Mouse (Mus musculus) CH12.LX (cell line): ENCODE results near the gene C130050O18Rik. TPM values are rescaled to one million over a fixed set of nuclear protein-coding genes. Genes with fewer than 3 reads are reported as not detected.

ENCODE experiments used
- DNase-seq: peaks from one replicate; pipeline ENCODE4 v3.0.0-alpha.2; 2013; ENCODE audit errors: extremely low read depth
- H3K27ac ChIP-seq: 2 replicates; pipeline ENCODE4 v1.5.1; 2012; ENCODE audit warnings: low read depth, mild to moderate bottlenecking, control low read depth, moderate library complexity; ENCODE audit not compliant: insufficient read depth
- H3K27me3 ChIP-seq: replicated peaks from 2 replicates; pipeline ENCODE3; 2012; ENCODE audit warnings: inconsistent platforms
- H3K36me3 ChIP-seq, 2 experiments: replicated peaks in 1 of 2; 2 replicates each; pipeline versions ENCODE3 to v1.6.1; 2012; ENCODE audit warnings: inconsistent platforms in 1 of 2, low read length in 1 of 2, mild to moderate bottlenecking in 1 of 2, mixed read lengths in 1 of 2, moderate library complexity in 1 of 2; ENCODE audit not compliant: control insufficient read depth in 1 of 2, insufficient read depth in 1 of 2
- H3K4me1 ChIP-seq, 2 experiments: 2 replicates each; pipeline ENCODE4 v1.6.1; 2012; ENCODE audit warnings: inconsistent platforms in 1 of 2, moderate library complexity in 1 of 2; ENCODE audit not compliant: insufficient read depth in 2 of 2, control insufficient read depth in 1 of 2
- H3K4me2 ChIP-seq: 2 replicates; pipeline ENCODE4 v1.6.1; 2012; ENCODE audit warnings: low read depth, mild to moderate bottlenecking, control low read depth; ENCODE audit not compliant: poor library complexity, insufficient read depth, severe bottlenecking
- H3K4me3 ChIP-seq, 3 experiments: fragments of 150-350 bp in 1 of 3; sonication (generic) in 1 of 3; replicated peaks in 1 of 3; 2 replicates each; pipeline versions ENCODE3 to v1.5.1; 2011 to 2012; ENCODE audit warnings: low read depth in 2 of 3, low read length in 2 of 3, mild to moderate bottlenecking in 2 of 3, moderate library complexity in 2 of 3, control low read depth in 1 of 3, improper control_type of control experiment in 1 of 3, inconsistent platforms in 1 of 3, mixed read lengths in 1 of 3; ENCODE audit not compliant: poor library complexity in 1 of 3
- H3K79me2 ChIP-seq: replicated peaks from 2 replicates; pipeline ENCODE4 v1.6.1; 2012; ENCODE audit warnings: mild to moderate bottlenecking, moderate library complexity; ENCODE audit not compliant: control insufficient read depth, poor library complexity, insufficient read depth, severe bottlenecking; ENCODE audit errors: extremely low read depth
- H3K9ac ChIP-seq: 2 replicates; pipeline ENCODE4 v1.6.1; 2012; ENCODE audit warnings: low read depth, mild to moderate bottlenecking, control low read depth, moderate library complexity; ENCODE audit not compliant: insufficient read depth
- H3K9me3 ChIP-seq: replicated peaks from 2 replicates; pipeline ENCODE3; 2012; ENCODE audit warnings: low read length, inconsistent platforms, mixed read lengths
- CHD2 ChIP-seq: IDR thresholded peaks from 2 replicates; pipeline ENCODE4 v1.6.1; 2011; ENCODE audit warnings: low read length, improper control_type of control experiment
- E2F4 ChIP-seq: IDR thresholded peaks from 2 replicates; pipeline ENCODE4 v1.6.1; 2011; ENCODE audit warnings: low read depth, low read length, improper control_type of control experiment; ENCODE audit not compliant: insufficient replicate concordance
- ELF1 ChIP-seq: IDR thresholded peaks from 2 replicates; pipeline ENCODE4 v1.6.1; 2014; ENCODE audit warnings: low read depth, mild to moderate bottlenecking, inconsistent platforms, low read length, improper control_type of control experiment
- EP300 ChIP-seq: IDR thresholded peaks from 2 replicates; pipeline ENCODE4 v1.6.1; 2011; ENCODE audit warnings: low read length, improper control_type of control experiment
- ETS1 ChIP-seq: conservative IDR thresholded peaks from 2 replicates; pipeline ENCODE4 v1.6.1; 2012; ENCODE audit warnings: low read depth, mild to moderate bottlenecking, inconsistent platforms, low read length, improper control_type of control experiment, moderate library complexity
- HCFC1 ChIP-seq: IDR thresholded peaks from 2 replicates; pipeline ENCODE4 v1.6.1; 2012; ENCODE audit warnings: low read depth, mild to moderate bottlenecking, inconsistent platforms, low read length, improper control_type of control experiment
- IRF4 ChIP-seq: IDR thresholded peaks from 2 replicates; pipeline ENCODE4 v1.6.1; 2014; ENCODE audit warnings: low read depth, mild to moderate bottlenecking, inconsistent platforms, low read length, improper control_type of control experiment
- MAFK ChIP-seq: IDR thresholded peaks from 2 replicates; pipeline ENCODE4 v1.6.1; 2011; ENCODE audit warnings: low read length, improper control_type of control experiment; ENCODE audit not compliant: insufficient replicate concordance
- MAZ ChIP-seq: IDR thresholded peaks from 2 replicates; pipeline ENCODE4 v1.6.1; 2012; ENCODE audit warnings: low read depth, mild to moderate bottlenecking, inconsistent platforms, low read length, improper control_type of control experiment, moderate library complexity
- MXI1 ChIP-seq: IDR thresholded peaks from 2 replicates; pipeline ENCODE4 v1.6.1; 2011; ENCODE audit warnings: mild to moderate bottlenecking, low read depth, low read length, improper control_type of control experiment
- PAX5 ChIP-seq: IDR thresholded peaks from 2 replicates; pipeline ENCODE4 v1.6.1; 2012; ENCODE audit warnings: low read length, inconsistent platforms, mixed read lengths
- POLR2AphosphoS2 ChIP-seq: IDR thresholded peaks from 2 replicates; pipeline ENCODE4 v1.6.1; 2011; ENCODE audit warnings: low read depth, low read length, improper control_type of control experiment
- RAD21 ChIP-seq: IDR thresholded peaks from 2 replicates; pipeline ENCODE4 v1.6.1; 2011; ENCODE audit warnings: low read depth, mild to moderate bottlenecking, low read length, improper control_type of control experiment, moderate library complexity
- SIN3A ChIP-seq: IDR thresholded peaks from 2 replicates; pipeline ENCODE4 v1.6.1; 2012; ENCODE audit warnings: low read length, improper control_type of control experiment, inconsistent platforms
- SMC3 ChIP-seq: IDR thresholded peaks from 2 replicates; pipeline ENCODE4 v1.6.1; 2011; ENCODE audit warnings: low read depth, low read length, improper control_type of control experiment
- TBP ChIP-seq: conservative IDR thresholded peaks from 2 replicates; pipeline ENCODE4 v1.6.1; 2011; ENCODE audit warnings: low read depth, low read length, improper control_type of control experiment
- USF1 ChIP-seq: IDR thresholded peaks from 2 replicates; pipeline ENCODE4 v1.6.1; 2014; ENCODE audit warnings: low read depth, mild to moderate bottlenecking, inconsistent platforms, low read length, improper control_type of control experiment
- USF2 ChIP-seq: conservative IDR thresholded peaks from 2 replicates; pipeline ENCODE4 v1.6.1; 2011; ENCODE audit warnings: low read depth, low read length, improper control_type of control experiment
- ZC3H11A ChIP-seq: IDR thresholded peaks from 2 replicates; pipeline ENCODE4 v1.6.1; 2012; ENCODE audit warnings: low read depth, mild to moderate bottlenecking, inconsistent platforms, low read length, improper control_type of control experiment
- ZKSCAN1 ChIP-seq: IDR thresholded peaks from 2 replicates; pipeline ENCODE4 v1.6.1; 2012; ENCODE audit warnings: low read depth, inconsistent platforms, low read length, improper control_type of control experiment, borderline replicate concordance
- ZMIZ1 ChIP-seq: IDR thresholded peaks from 2 replicates; pipeline ENCODE4 v1.6.1; 2012; ENCODE audit warnings: low read depth, mild to moderate bottlenecking, inconsistent platforms, low read length, improper control_type of control experiment
- ZNF384 ChIP-seq: IDR thresholded peaks from 2 replicates; pipeline ENCODE4 v1.6.1; 2012; ENCODE audit warnings: low read depth, low read length, improper control_type of control experiment, inconsistent platforms
- dilution Hi-C: fragments of 300-500 bp; cut with MboI; formaldehyde crosslinking; loops from 2 replicates; pipeline ENCODE4 v1.14.3; 2020; ENCODE audit warnings: low sequenced_read_pairs; ENCODE audit not compliant: extremely low pct_unique_long_range_greater_than_20kb, extremely low pct_ligation_motif_present
- in situ Hi-C: fragments of 300-500 bp; cut with MboI; formaldehyde crosslinking; loops from 3 replicates; pipeline ENCODE4 v1.14.3; 2019; ENCODE audit warnings: low sequenced_read_pairs, low pct_ligation_motif_present, low pct_unique_long_range_greater_than_20kb, mixed read lengths
- polyA plus RNA-seq: library from polyadenylated mRNA; unstranded; fragments of >175 nt; gene quantifications from 2 replicates; pipeline ENCODE4 v1.2.1, GENCODE M21; 2012; ENCODE audit warnings: low read depth; ENCODE audit not compliant: insufficient read length
- total RNA-seq, 2 experiments: library from RNA; depleted of rRNA; stranded (reverse); fragments of 300-350 nt in 1 of 2; fragments of >200 nt in 1 of 2; gene quantifications; 2 replicates each; pipeline ENCODE4 v1.2.3; 2012 to 2014

Gene C130050O18Rik
- total and polyA plus RNA-seq, 3 experiments = 0.54 TPM; not detected in 2

DNA sequence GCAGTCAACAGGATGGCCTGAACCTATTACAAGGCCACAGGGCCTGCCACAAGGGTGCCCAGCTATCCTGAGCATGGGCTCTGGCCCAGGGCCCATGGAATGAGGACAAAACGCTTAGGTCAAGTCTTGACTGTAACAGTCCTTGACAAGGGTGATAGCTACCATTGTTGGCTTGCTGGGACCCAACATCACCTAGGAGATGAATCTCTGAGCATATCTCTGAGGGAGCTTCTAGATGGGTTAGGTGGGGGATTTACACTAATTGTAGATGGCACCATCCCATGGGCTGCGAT, 36.6 kb downstream of the C130050O18Rik start:
- in situ Hi-C loops = no loop called here
- DNase-seq = no peak
- Histone ChIP-seq H3K4me1 (no peaks in the 10 kb centered on the region), H3K9me3 (no peaks in the 10 kb centered on the region), H3K27me3 (no peaks in the 10 kb centered on the region), H3K9ac (no peak overlapping the region), H3K4me2 (no peak overlapping the region), H3K36me3 (peaks cover 0 to 72% of the 10 kb centered on the region in 2 experiments), H3K4me3 (no peak overlapping the region)
- no peak for TF ChIP-seq USF1
- no peak for TF ChIP-seq MAZ
- no peak for TF ChIP-seq PAX5
- no peak for TF ChIP-seq ZKSCAN1
- TF ChIP-seq SIN3A = no peak
- no peak for TF ChIP-seq MXI1
- no peak for TF ChIP-seq SMC3
- no peak for TF ChIP-seq TBP
- TF ChIP-seq, all 38 proteins: peak for 0
- dilution Hi-C loops = no loop called here
- Histone ChIP-seq H3K27ac (no peak overlapping the region), H3K79me2 (no peaks in the 10 kb centered on the region)

DNA sequence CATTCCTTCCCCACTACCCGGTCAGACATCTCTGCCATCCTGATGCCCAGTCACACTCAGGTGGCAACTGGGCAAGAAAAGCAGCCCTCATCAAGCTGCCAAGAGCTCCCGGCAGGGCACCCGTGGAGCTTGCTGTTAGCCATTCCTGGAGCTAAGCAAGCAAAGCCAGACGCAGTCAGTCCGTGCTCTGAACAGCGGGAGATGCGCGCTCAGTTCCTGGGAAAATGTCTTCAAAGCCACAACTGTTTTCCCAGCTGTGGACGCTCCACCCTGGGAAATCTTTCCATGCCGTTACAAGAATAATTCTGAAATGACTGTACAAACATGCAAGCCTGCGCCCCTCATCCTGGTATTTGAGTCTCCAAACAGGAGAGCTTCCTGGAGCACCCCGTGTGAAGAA, 37.3 kb downstream of the C130050O18Rik start:
- TF ChIP-seq E2F4 = no peak
- no peak for TF ChIP-seq IRF4
- TF ChIP-seq PAX5 = no peak
- no peak for TF ChIP-seq ZC3H11A
- no peak for TF ChIP-seq USF2
- dilution Hi-C loops (no loop called here), in situ Hi-C loops (no loop called here)
- H3K27ac ChIP-seq = no peak overlapping the region
- H3K27me3 ChIP-seq = no peaks in the 10 kb centered on the region
- no peak for DNase-seq
- H3K4me1 ChIP-seq = no peaks in the 10 kb centered on the region
- H3K36me3 ChIP-seq = peaks cover 0 to 72% of the 10 kb centered on the region in 2 experiments
- H3K9me3 ChIP-seq = no peaks in the 10 kb centered on the region
- H3K79me2 ChIP-seq = no peaks in the 10 kb centered on the region
- H3K9ac ChIP-seq = no peak overlapping the region
- no peak overlapping the region for H3K4me3 ChIP-seq
- H3K4me2 ChIP-seq = no peak overlapping the region

DNA sequence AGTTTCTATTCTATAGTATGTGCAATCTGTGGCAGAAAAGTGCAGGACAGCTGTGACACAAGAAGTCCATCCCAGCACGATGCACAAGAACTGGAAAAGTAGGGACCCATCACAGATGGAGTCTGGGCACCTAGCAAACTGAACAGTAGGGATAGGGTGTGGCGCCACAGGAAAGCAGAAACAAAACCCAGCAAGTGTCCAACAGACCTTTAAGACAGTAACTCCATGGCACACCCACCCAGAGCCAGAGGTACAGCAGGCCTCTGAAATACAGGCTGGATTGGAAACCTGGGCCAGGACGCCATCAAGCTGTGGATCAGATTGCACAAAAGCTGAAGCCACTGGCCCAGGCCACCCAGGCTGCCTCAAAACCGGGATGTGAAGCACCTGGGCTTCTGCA, 37.9 kb downstream of the C130050O18Rik start:
- H3K27ac ChIP-seq = no peak overlapping the region
- no peak overlapping the region for H3K4me2 ChIP-seq
- in situ Hi-C loops = no loop called here
- no peak overlapping the region for H3K9ac ChIP-seq
- H3K27me3 ChIP-seq = no peaks in the 10 kb centered on the region
- no peaks in the 10 kb centered on the region for H3K79me2 ChIP-seq
- no peak for TF ChIP-seq ELF1
- no peak for TF ChIP-seq RAD21
- TF ChIP-seq EP300 = no peak
- TF ChIP-seq POLR2AphosphoS2 = no peak
- no peak for TF ChIP-seq HCFC1
- TF ChIP-seq MAFK = no peak
- TF ChIP-seq ZMIZ1 = no peak
- no peak for TF ChIP-seq ZNF384
- no peak for TF ChIP-seq CHD2
- TF ChIP-seq ETS1 = no peak
- no peak for TF ChIP-seq PAX5
- TF ChIP-seq, all 38 proteins: peak for 0
- dilution Hi-C loops = no loop called here
- peaks cover 0 to 71% of the 10 kb centered on the region in 2 experiments for H3K36me3 ChIP-seq
- DNase-seq = no peak
- H3K4me3 ChIP-seq = no peak overlapping the region
- no peaks in the 10 kb centered on the region for H3K4me1 ChIP-seq
- H3K9me3 ChIP-seq = no peaks in the 10 kb centered on the region
